Mouse (Mus musculus) mouse embryonic stem cell (cell line): ENCODE measurements at regions not wholly inside any gene's neighbourhood (a gene's known extent, or its start where the extent isn't known, plus 50 kb on each side); places are given as distances from the start of the nearest gene placed in this dataset.

Experiments
- in situ Hi-C, 2 experiments: fragments of 300-500 bp; cut with MboI; formaldehyde crosslinking; loops; 1 replicate in 1 of 2; 3 replicates in 1 of 2; pipeline ENCODE4 v1.14.3; 2019 to 2020; ENCODE audit warnings: low sequenced_read_pairs in 2 of 2, low pct_unique_long_range_greater_than_20kb in 1 of 2, mixed read lengths in 1 of 2; ENCODE audit not compliant: unreplicated experiment in 1 of 2

DNA sequence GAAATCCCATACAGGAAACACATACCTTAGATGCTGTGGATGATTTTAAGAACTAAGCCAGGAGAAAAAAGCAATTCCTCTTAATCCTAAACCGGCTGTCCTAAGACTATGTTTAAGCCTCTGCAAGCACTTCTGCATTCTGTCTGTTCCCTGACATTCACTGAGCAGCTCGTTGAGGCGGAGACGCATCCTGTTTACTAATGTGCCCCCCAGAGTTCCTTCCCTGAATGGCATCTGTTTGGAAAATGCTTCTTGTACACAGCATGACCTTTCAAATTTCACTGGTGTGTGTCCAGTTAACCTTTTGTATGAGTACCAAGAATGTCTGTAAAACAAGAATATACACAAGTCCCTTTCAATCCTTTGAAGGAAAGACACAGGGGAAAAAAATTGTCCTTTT is 73.4 kb upstream of the Zdhhc17 start:
- in situ Hi-C loops = no loop called here

DNA sequence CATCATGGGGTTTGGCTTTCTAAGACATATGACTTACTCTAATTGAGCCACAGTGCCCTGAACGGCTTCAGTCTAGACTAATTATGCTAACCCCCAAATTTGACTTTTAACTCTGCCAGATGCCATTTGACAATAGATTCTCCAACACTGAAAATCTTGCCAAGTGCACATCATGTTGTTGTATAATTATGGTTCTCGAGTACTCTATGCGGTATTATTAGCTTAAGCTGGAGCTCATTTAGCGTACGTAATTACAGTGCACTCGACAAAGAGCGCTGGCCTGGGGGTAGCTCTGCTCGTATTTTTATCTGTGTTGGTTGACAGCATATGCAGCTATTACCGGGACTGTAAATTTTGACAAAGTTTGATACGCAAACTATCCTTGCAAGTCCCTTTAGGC is 70.4 kb upstream of the Zdhhc17 start:
- in situ Hi-C loops = no loop called here

DNA sequence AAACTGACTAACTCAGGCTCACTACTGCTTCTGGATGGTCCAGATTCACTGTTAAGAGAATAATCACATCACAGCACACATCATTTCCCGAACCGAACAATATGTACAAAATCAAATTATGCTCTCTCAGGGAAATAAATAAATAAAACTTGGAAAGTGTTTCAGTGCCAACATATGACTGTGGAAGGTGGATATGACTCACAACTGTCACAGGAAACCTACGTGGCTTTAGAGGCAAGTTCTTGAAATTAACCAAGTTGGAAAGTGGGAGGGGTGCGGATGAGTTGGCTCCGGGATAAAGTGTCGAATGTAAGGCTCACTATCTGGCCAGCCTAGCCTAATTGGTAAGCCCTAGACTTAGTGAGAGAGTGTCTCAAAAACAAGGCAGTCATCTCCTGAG is 69.1 kb upstream of the Zdhhc17 start:
- in situ Hi-C loops = no loop called here

DNA sequence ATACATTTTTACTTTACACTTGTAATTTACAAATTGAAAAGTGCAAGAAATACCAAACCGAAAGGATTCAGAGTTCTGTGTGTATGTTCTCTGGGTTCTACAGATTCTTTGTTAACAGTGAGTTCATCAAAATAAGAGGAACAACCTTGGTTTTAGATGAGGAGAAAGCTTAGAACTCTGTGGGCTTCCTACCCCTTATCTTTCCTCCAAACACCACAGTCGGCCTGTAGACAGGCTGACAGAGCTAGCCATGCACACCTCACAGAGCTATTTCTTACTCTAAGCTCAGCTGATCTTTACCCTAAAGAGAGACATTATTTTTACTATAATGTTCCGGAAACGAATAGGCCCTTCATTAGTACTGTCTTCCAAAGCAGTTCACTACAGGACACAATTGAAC is 67.7 kb upstream of the Zdhhc17 start:
- in situ Hi-C loops = no loop called here

DNA sequence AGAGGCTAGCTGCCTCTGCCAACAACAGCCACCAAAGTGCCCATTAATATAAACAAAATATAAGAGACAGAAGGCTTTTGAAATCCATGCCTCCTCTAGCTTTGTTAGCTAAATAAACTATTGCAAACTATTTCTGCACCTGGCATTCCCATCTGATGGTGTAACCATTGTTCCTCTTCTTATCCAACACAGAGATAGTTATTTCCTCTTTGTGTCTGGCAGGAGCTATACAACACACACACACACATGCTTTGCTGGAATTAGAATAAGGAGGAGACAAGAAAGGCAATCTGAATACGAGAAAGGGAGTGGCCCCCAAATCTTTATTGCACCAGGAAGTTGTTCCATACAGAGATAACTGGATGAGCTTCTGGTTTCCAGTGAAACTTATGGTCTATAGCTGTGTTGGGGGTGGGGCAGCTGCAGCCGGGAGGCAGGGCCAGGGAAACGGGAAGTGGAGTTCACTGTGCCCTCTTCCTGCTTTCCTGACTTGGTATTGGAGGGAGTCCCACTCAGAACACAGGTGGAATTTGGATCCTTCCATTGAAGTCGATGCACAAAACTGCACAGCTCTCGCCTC is 64.0 kb upstream of the Zdhhc17 start:
- in situ Hi-C loops = no loop called here

DNA sequence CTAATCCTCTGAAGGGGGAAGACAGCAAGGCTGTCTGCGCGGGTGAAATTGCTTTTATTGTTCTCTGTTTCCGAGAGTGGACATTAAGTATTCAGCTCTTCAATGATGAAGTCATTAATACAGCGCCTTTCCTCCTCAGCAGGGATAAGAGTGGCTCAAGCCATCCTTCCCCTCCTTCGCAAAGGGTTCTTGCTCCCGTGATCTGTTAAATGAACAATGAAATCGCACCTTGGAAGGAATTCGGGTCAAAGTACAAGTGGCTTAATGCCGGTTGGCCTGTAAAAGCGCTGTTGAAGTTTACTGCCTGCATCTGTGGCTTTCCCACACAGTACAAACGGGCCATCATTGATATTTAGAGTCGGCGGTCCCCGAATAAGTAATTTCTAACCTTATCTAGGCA is 63.3 kb upstream of the Zdhhc17 start:
- in situ Hi-C loops = no loop called here

DNA sequence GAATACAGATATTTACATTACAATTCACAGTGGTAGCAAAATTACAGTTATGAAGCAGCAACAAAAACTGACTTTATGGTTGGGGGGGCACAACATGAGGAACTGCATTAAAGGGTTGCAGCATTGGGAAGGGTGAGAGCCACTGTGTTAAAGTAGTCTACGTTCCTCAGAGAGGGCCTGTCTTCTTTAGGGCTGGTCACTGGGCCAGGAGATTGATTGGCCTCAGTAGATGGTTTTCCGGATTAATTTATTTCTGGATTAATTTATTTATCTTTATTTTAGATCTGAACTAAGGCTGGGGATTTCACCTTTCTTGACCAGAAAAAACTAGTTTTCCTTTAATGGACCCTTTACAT is 62.6 kb upstream of the Zdhhc17 start:
- in situ Hi-C loops = no loop called here

DNA sequence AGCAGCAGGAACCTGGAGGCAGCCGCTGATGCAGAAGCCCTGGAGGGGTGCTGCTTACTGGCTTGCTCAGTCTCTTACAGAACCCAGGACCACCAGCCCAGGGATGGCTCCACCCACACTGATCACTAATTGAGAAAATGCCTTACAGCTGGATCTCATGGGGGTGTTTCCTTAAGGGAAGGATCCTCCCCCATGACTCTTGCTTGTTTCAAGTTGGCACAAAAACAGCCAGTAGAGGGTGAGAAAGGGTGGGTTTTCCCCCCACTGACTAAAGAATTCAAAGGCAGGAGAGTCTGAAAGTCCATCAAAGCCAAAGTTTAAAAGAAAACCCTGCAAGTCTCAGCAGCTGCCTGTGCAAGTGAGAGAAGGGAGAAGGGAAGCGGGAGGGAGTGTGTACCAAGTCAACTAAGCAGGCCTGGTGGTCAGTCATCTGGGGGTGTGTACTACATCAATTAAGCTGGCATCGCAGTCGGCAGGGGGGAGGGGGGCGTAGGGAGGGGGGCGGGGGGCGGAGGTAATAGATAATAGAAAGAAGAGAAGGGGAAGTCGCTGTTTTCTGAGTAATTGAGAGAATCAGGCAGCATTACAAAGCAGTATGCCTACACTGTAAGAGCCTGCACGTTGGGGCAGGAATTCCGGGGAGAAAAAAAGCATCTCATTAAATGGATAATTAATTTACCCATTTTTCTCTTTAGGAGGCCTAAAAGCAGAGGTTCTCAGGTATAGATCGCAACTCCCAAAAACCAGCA is 62.0 kb upstream of the Zdhhc17 start:
- in situ Hi-C loops = no loop called here

DNA sequence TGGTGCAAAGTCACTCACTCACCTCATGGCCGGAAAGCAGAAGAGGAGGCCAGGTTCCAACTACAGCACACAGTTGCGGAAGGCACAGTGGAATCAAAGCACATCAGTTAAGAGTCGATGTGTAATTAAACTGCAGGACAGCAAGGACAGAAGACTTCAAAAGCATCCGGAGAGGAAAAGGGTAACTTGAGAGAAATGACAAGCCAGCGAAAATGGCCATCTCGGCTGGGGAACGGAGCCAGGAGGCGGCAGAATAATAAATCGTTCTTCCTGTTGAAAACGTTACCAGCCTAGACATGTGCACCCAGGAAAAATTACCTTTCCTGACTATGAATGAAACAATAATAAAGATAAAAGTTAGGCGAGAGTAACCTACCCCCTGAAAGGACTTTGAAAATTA is 56.2 kb upstream of the Zdhhc17 start:
- in situ Hi-C loops = no loop called here

DNA sequence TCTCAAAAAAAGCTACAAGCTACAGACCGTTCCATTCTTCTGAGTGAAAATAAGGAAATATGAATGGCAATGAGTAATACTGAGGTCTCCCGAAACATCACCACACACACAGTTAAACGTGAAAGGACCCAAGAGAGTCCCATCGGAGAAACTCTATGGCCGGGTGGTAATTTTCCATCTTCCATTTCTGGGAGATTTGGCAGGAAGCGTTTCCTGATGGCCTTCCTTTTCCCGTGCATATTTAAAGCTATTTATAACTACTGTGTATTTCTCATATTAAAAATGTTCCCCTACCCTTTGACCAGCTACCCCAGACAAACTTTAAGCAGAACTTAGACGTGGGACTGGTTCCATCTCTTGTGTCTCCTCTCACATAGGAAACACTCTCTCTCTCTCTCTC is 50.7 kb upstream of the Zdhhc17 start:
- in situ Hi-C loops = no loop called here
